Mouse (Mus musculus) cerebellum, adult 11-12 months (tissue): Measurements from ENCODE around the gene Dtd2.
A peak's percentile ranks its signal among the peaks of the same experiment; 100 is the strongest.

Source experiments
- DNase-seq: peaks from one replicate; pipeline ENCODE4 v3.0.0; 2022

The Dtd2 gene

GRCm38 (mm10) chr12:51985163-51985748 lies 21.0 kb downstream of the Dtd2 start:
- no peak for DNase-seq

GRCm38 (mm10) chr12:51983625-51984024 lies 22.7 kb downstream of the Dtd2 start:
- DNase-seq: no peak

- DNase-seq: no peak
Observed at GRCm38 (mm10) chr12:51976531-51976930, 29.8 kb downstream of the Dtd2 start.

- no peak for DNase-seq
Observed at GRCm38 (mm10) chr12:51974381-51974780, 31.9 kb downstream of the Dtd2 start.

- no peak for DNase-seq
Observed at GRCm38 (mm10) chr12:51972269-51973065, 33.8 kb downstream of the Dtd2 start.

- DNase-seq: peak; percentile 88
Observed at GRCm38 (mm10) chr12:51971070-51971664, 35.1 kb downstream of the Dtd2 start, which contains the start of gene Heatr5a. Gene Heatr5a, minus strand, starts transcription at chr12:51971321.

GRCm38 (mm10) chr12:51970352-51971069 lies 35.8 kb downstream of the Dtd2 start:
- DNase-seq: no peak

GRCm38 (mm10) chr12:51969876-51970275 lies 36.4 kb downstream of the Dtd2 start:
- DNase-seq: no peak

- no peak for DNase-seq
Observed at GRCm38 (mm10) chr12:51969092-51969491, 37.2 kb downstream of the Dtd2 start.

GRCm38 (mm10) chr12:51967915-51968595 lies 38.2 kb downstream of the Dtd2 start:
- no peak for DNase-seq

- DNase-seq: no peak
Observed at GRCm38 (mm10) chr12:51957626-51958025, 48.7 kb downstream of the Dtd2 start.

GRCm38 (mm10) chr12:51952309-51952708 lies 54.0 kb downstream of the Dtd2 start:
- no peak for DNase-seq

GRCm38 (mm10) chr12:51947498-51947945 lies 58.8 kb downstream of the Dtd2 start:
- DNase-seq: no peak

GRCm38 (mm10) chr12:51945331-51945730 lies 61.0 kb downstream of the Dtd2 start:
- DNase-seq: no peak

- no peak for DNase-seq
Observed at GRCm38 (mm10) chr12:51939848-51940247, 66.5 kb downstream of the Dtd2 start.
